Mouse (Mus musculus): Measurements from ENCODE around the gene Gm10428. TPM values are rescaled to one million over a fixed set of nuclear protein-coding genes. Genes with fewer than 3 reads are reported as not detected.
"Not testable (repeated sequence)": the region's sequence is repeated elsewhere in the genome, so short reads cannot be mapped to it uniquely, and the experiment has no call there.

Gm10428 gene
- polyA plus RNA-seq, 1 experiment = not detected

DNA sequence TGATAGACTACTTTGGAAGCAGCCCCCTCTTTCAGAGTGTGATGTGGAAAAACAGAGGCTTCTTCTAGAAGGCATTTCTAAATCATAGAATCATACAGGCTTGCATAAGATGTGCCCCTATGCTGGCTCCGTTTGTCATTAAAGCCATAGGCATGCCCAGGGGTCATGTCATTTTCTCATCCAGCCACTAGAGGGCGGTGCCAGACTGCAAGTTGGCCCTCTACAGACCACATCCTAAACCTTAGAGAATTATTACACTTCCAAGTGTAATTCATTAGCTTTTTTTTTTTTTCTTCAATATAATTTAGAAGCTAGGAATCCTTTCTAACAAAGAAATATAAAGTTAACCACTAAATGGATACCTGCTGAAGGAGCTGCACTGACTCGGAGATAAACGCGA, 8.8 kb upstream of the Gm10428 start:
- H3K79me2 ChIP-seq (ENCODE audit: control insufficient read depth, insufficient read depth) = no peaks in the 10 kb centered on the region
- no peaks in the 10 kb centered on the region for H3K27me3 ChIP-seq (ENCODE audit: control insufficient read depth, insufficient read depth, insufficient read length)
- H3K4me2 ChIP-seq (ENCODE audit: low read depth) = no peak overlapping the region
- no peak overlapping the region for H3ac ChIP-seq (ENCODE audit: control insufficient read depth, insufficient read length)
- TF ChIP-seq MYOD1 (IDR thresholded peaks at IDR 0.05; ENCODE audit: control insufficient read depth in 1 of 3, insufficient read length in 2 of 3, low read depth in 2 of 3) = no peak
- TF ChIP-seq CEBPB (IDR thresholded peaks at IDR 0.05; ENCODE audit: insufficient read depth, poor library complexity, severe bottlenecking) = no peak
- TF ChIP-seq MAX (IDR thresholded peaks at IDR 0.05; ENCODE audit: low read depth) = no peak
- no peak for TF ChIP-seq USF1 (IDR thresholded peaks at IDR 0.05; ENCODE audit: low read depth)
- TF ChIP-seq TCF3 (IDR thresholded peaks at IDR 0.05; ENCODE audit: insufficient read length, low read depth) = no peak
- H3K4me3 ChIP-seq = no peak overlapping the region
- H3K36me3 ChIP-seq (ENCODE audit: control insufficient read depth, insufficient read depth) = no peaks in the 10 kb centered on the region

- no peaks in the 10 kb centered on the region for H3K27me3 ChIP-seq (ENCODE audit: control insufficient read depth, insufficient read depth, insufficient read length)
- no peak for TF ChIP-seq POLR2A (IDR thresholded peaks at IDR 0.05; ENCODE audit: insufficient read length, low read depth)
- TF ChIP-seq E2F4 (IDR thresholded peaks at IDR 0.05; ENCODE audit: insufficient read depth) = no peak
- TF ChIP-seq CEBPB (IDR thresholded peaks at IDR 0.05; ENCODE audit: insufficient read depth, poor library complexity, severe bottlenecking) = no peak
- peak in 1 of 3 experiments; percentile 10 for TF ChIP-seq MYOD1 (IDR thresholded peaks at IDR 0.05; ENCODE audit: control insufficient read depth in 1 of 3, insufficient read length in 2 of 3, low read depth in 2 of 3)
- no peak for TF ChIP-seq MYOG (IDR thresholded peaks at IDR 0.05; ENCODE audit: control insufficient read depth in 1 of 3, insufficient read depth in 1 of 3, insufficient read length in 2 of 3, low read depth in 2 of 3)
- TF ChIP-seq MAX (IDR thresholded peaks at IDR 0.05; ENCODE audit: low read depth) = no peak
- TF ChIP-seq TCF3 (IDR thresholded peaks at IDR 0.05; ENCODE audit: insufficient read length, low read depth) = no peak
- no peaks in the 10 kb centered on the region for H3K79me2 ChIP-seq (ENCODE audit: control insufficient read depth, insufficient read depth)
- peak overlapping the region; percentile 61 for H3K4me2 ChIP-seq (ENCODE audit: low read depth)
- no peak overlapping the region for H3ac ChIP-seq (ENCODE audit: control insufficient read depth, insufficient read length)
- no peak overlapping the region for H3K4me3 ChIP-seq
- no peaks in the 10 kb centered on the region for H3K36me3 ChIP-seq (ENCODE audit: control insufficient read depth, insufficient read depth)
These were observed 6.8 kb upstream of the Gm10428 start for GRCm38 (mm10) chr11:62746001-62746533.

DNA sequence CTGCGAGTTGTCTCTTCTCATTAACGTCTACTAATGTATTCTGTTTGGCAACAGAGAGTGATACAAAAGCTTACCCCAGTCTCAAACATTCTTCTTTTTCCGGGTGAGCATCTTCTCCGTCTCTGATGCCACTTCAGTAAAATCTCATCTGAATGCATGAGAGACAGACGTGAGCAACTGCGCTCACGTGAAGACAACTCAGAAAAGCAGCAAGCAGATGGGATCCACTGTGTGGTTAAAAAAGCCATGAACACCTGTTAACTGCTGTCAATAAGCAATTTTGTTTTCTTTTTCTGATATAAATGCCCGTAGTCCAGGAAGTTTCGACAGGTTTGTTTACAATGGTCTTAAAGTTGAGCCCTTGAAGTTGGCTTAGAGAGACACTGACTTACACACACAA, 5.7 kb upstream of the Gm10428 start:
- Histone ChIP-seq H3K36me3 (ENCODE audit: control insufficient read depth, insufficient read depth) (no peaks in the 10 kb centered on the region), H3K4me3 (no peak overlapping the region), H3ac (ENCODE audit: control insufficient read depth, insufficient read length) (no peak overlapping the region), H3K27me3 (ENCODE audit: control insufficient read depth, insufficient read depth, insufficient read length) (no peaks in the 10 kb centered on the region), H3K4me2 (ENCODE audit: low read depth) (no peak overlapping the region), H3K79me2 (ENCODE audit: control insufficient read depth, insufficient read depth) (no peaks in the 10 kb centered on the region)
- TF ChIP-seq MYOG (IDR thresholded peaks at IDR 0.05; ENCODE audit: control insufficient read depth in 1 of 3, insufficient read depth in 1 of 3, insufficient read length in 2 of 3, low read depth in 2 of 3) (no peak), POLR2A (IDR thresholded peaks at IDR 0.05; ENCODE audit: insufficient read length, low read depth) (no peak), MYOD1 (IDR thresholded peaks at IDR 0.05; ENCODE audit: control insufficient read depth in 1 of 3, insufficient read length in 2 of 3, low read depth in 2 of 3) (peak in 2 of 3 experiments; percentile 65 to 86), USF1 (IDR thresholded peaks at IDR 0.05; ENCODE audit: low read depth) (no peak), CEBPB (IDR thresholded peaks at IDR 0.05; ENCODE audit: insufficient read depth, poor library complexity, severe bottlenecking) (no peak), TCF3 (IDR thresholded peaks at IDR 0.05; ENCODE audit: insufficient read length, low read depth) (no peak)

DNA sequence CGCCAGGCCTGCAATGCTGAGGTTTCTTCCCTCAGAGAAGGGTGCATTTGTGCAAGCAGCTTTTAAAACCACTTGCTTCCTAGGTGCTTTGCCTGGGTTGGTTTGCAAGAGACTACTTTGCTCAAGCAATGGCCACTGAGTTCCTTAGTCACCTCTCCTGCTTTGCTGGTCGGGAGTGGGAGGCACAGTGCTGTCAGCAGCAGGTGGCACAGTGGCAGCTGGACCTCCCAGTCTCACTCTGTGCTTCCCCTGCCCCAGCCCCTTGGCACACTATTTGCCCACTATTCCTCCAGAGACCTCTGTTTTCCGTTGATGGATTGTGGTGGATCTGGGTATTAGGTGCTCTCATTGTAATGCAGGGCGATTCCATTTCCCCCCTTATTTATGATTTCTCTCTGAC, 4.8 kb upstream of the Gm10428 start:
- H3K79me2 ChIP-seq (ENCODE audit: control insufficient read depth, insufficient read depth) = no peaks in the 10 kb centered on the region
- H3K36me3 ChIP-seq (ENCODE audit: control insufficient read depth, insufficient read depth) = no peaks in the 10 kb centered on the region
- TF ChIP-seq SRF (IDR thresholded peaks at IDR 0.05; ENCODE audit: control insufficient read depth, insufficient read length, low read depth) = no peak
- peak in 2 of 3 experiments; percentile 67 to 75 for TF ChIP-seq MYOG (IDR thresholded peaks at IDR 0.05; ENCODE audit: control insufficient read depth in 1 of 3, insufficient read depth in 1 of 3, insufficient read length in 2 of 3, low read depth in 2 of 3)
- peak in 2 of 3 experiments; percentile 85 to 87 for TF ChIP-seq MYOD1 (IDR thresholded peaks at IDR 0.05; ENCODE audit: control insufficient read depth in 1 of 3, insufficient read length in 2 of 3, low read depth in 2 of 3)
- no peak overlapping the region for H3ac ChIP-seq (ENCODE audit: control insufficient read depth, insufficient read length)
- no peak overlapping the region for H3K4me2 ChIP-seq (ENCODE audit: low read depth)
- no peak overlapping the region for H3K4me3 ChIP-seq
- no peaks in the 10 kb centered on the region for H3K27me3 ChIP-seq (ENCODE audit: control insufficient read depth, insufficient read depth, insufficient read length)

DNA sequence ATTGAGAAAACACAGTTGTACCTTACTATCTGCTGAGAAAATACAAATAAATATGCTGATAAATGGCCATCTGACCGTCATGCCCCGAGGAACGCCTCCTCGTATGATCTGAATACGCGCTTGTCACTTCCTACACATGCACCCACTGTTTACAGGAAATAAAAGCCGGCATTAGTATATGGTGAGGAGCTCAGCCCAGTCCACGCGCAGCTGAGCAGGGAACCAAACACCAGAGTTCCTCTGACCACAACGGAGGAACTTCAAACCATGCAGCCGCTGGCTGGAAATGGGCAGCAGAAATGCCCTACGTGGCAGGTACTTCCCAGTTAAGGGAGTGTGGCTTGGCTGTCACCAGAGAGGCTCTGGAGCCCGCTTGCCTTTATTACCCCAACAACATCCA, 3.5 kb upstream of the Gm10428 start:
- H3ac ChIP-seq (ENCODE audit: control insufficient read depth, insufficient read length); H3K27me3 ChIP-seq (ENCODE audit: control insufficient read depth, insufficient read depth, insufficient read length); H3K79me2 ChIP-seq (ENCODE audit: control insufficient read depth, insufficient read depth): not testable (repeated sequence)

DNA sequence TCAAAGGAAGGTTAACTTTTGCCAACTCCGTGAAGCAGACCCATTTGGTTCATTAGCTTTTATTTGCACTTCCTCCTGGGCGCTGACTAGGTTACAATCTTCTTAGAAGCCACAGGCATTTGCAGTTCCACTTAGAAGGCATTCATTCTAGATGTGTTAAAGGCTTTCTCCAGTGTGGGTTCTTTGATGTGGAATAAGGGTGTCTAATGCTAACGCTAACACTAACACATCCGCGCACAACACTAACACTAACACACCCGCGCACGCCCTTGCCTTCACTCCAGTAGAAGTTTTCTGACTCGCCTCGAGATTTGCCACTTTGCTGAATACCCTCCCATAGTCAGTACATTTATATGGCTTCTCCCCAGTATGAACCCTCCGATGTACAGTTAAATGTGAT, 709 bp upstream of the Gm10428 start:
- Histone ChIP-seq H3K4me2 (ENCODE audit: low read depth) (no peak overlapping the region), H3K4me3 (no peak overlapping the region), H3K79me2 (ENCODE audit: control insufficient read depth, insufficient read depth) (no peaks in the 10 kb centered on the region), H3ac (ENCODE audit: control insufficient read depth, insufficient read length) (no peak overlapping the region), H3K27me3 (ENCODE audit: control insufficient read depth, insufficient read depth, insufficient read length) (no peaks in the 10 kb centered on the region), H3K36me3 (ENCODE audit: control insufficient read depth, insufficient read depth) (no peaks in the 10 kb centered on the region)
- TF ChIP-seq REST (IDR thresholded peaks at IDR 0.05; ENCODE audit: insufficient read depth, insufficient read length) (no peak), USF1 (IDR thresholded peaks at IDR 0.05; ENCODE audit: low read depth) (no peak), E2F4 (IDR thresholded peaks at IDR 0.05; ENCODE audit: insufficient read depth) (no peak), POLR2AphosphoS2 (IDR thresholded peaks at IDR 0.05; ENCODE audit: insufficient read length, low read depth) (no peak), TCF3 (IDR thresholded peaks at IDR 0.05; ENCODE audit: insufficient read length, low read depth) (no peak), CEBPB (IDR thresholded peaks at IDR 0.05; ENCODE audit: insufficient read depth, poor library complexity, severe bottlenecking) (no peak), POLR2A (IDR thresholded peaks at IDR 0.05; ENCODE audit: insufficient read length, low read depth) (no peak), SRF (IDR thresholded peaks at IDR 0.05; ENCODE audit: control insufficient read depth, insufficient read length, low read depth) (no peak), MYOG (IDR thresholded peaks at IDR 0.05; ENCODE audit: control insufficient read depth in 1 of 3, insufficient read depth in 1 of 3, insufficient read length in 2 of 3, low read depth in 2 of 3) (no peak), TCF12 (IDR thresholded peaks at IDR 0.05; ENCODE audit: insufficient read depth, poor library complexity, severe bottlenecking) (no peak), MAX (IDR thresholded peaks at IDR 0.05; ENCODE audit: low read depth) (no peak), MYOD1 (IDR thresholded peaks at IDR 0.05; ENCODE audit: control insufficient read depth in 1 of 3, insufficient read length in 2 of 3, low read depth in 2 of 3) (no peak)

More for the DNA sequence above, 3.5 kb upstream of the Gm10428 start:
- H3K4me2 ChIP-seq (ENCODE audit: low read depth); H3K4me3 ChIP-seq; H3K36me3 ChIP-seq (ENCODE audit: control insufficient read depth, insufficient read depth): not testable (repeated sequence)
